Mouse (Mus musculus) olfactory bulb, adult 2 months (tissue): ENCODE measurements around the gene Prg2.

Experiments used
- CTCF ChIP-seq: fragments of 200-500 bp; IDR thresholded peaks from 2 replicates; pipeline ENCODE4 v1.5.1; 2012; ENCODE audit warnings: low read depth, mild to moderate bottlenecking, low read length, moderate library complexity; ENCODE audit not compliant: insufficient read depth
- POLR2A ChIP-seq: fragments of 200-500 bp; IDR thresholded peaks from 2 replicates; pipeline ENCODE4 v1.6.1; 2012; ENCODE audit warnings: mild to moderate bottlenecking, low read depth, low read length, moderate library complexity; ENCODE audit not compliant: insufficient read depth

DNA sequence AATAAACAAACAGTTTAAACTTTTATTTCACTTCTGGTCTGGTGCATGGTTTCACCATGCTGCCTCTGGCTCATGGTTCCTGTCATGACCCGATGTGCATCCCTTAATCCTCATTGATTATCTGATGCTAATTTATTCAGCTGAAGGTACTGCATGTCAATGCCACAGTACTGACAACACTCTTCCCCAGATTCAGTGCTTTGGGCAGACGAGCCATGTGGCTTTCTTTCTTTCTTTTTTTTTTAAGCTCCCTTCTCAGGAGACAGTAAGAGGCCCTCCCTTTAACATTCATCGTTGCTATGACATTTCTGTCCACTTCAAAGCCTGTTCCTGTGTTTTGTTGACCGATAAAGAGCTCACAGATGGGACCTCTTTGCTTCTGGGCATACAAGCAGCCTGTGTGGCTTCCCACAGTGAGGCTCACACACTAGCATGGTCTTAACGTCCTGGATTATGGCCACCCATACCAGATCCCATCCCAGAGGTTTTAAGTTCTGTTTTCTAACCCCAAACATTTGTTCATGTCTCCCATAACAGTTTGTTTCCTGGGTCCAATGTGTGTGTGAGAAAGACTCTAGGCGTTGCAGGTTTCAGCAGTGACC, 17.3 kb upstream of the Prg2 start:
- TF ChIP-seq CTCF (no peak), POLR2A (no peak)
